Mouse (Mus musculus): ENCODE measurements around the gene Tmem138. TPM values are rescaled to one million over a fixed set of nuclear protein-coding genes. Genes with fewer than 3 reads are reported as not detected.
"Not testable (repeated sequence)": the region's sequence is repeated elsewhere in the genome, so short reads cannot be mapped to it uniquely, and the experiment has no call there.

Tmem138 gene
- polyA plus RNA-seq, 1 experiment = 22.8 TPM

- Histone ChIP-seq H3K4me1 (ENCODE audit: control insufficient read depth, insufficient read depth, low read length) (peaks cover 4% of the 10 kb centered on the region; the same call in 1 of the 2 replicates), H3K4me3 (ENCODE audit: insufficient read depth, low read length) (no peak overlapping the region), H3K27ac (ENCODE audit: insufficient read depth, low read length) (no peak overlapping the region)
- no peak for TF ChIP-seq POLR2A (IDR thresholded peaks at IDR 0.05; ENCODE audit: low read depth, low read length)
- TF ChIP-seq CTCF (IDR thresholded peaks at IDR 0.05; ENCODE audit: borderline replicate concordance, insufficient read depth, low read length) = no peak
These were observed 2.9 kb upstream of the Tmem138 start for GRCm38 (mm10) chr19:10580102-10580501.

- no peak overlapping the region for H3K27ac ChIP-seq (ENCODE audit: insufficient read depth, low read length)
- TF ChIP-seq CTCF (IDR thresholded peaks at IDR 0.05; ENCODE audit: borderline replicate concordance, insufficient read depth, low read length) = no peak
- TF ChIP-seq POLR2A (IDR thresholded peaks at IDR 0.05; ENCODE audit: low read depth, low read length) = no peak
- peaks cover 4% of the 10 kb centered on the region for H3K4me1 ChIP-seq (ENCODE audit: control insufficient read depth, insufficient read depth, low read length)
These were observed 7.5 kb downstream of the Tmem138 start for GRCm38 (mm10) chr19:10569627-10570026.

GRCm38 (mm10) chr19:10565217-10565616 is 11.9 kb downstream of the Tmem138 start:
- TF ChIP-seq POLR2A (IDR thresholded peaks at IDR 0.05; ENCODE audit: low read depth, low read length) (no peak), CTCF (IDR thresholded peaks at IDR 0.05; ENCODE audit: borderline replicate concordance, insufficient read depth, low read length) (no peak)
- Histone ChIP-seq H3K27ac (ENCODE audit: insufficient read depth, low read length) (no peak overlapping the region), H3K4me3 (ENCODE audit: insufficient read depth, low read length) (no peak overlapping the region), H3K4me1 (ENCODE audit: control insufficient read depth, insufficient read depth, low read length) (peaks cover 20% of the 10 kb centered on the region)

More at GRCm38 (mm10) chr19:10569627-10570026, 7.5 kb downstream of the Tmem138 start:
- H3K4me3 ChIP-seq (ENCODE audit: insufficient read depth, low read length) = no peak overlapping the region

- no peak for TF ChIP-seq POLR2A (IDR thresholded peaks at IDR 0.05; ENCODE audit: low read depth, low read length)
- no peak for TF ChIP-seq CTCF (IDR thresholded peaks at IDR 0.05; ENCODE audit: borderline replicate concordance, insufficient read depth, low read length)
- no peak overlapping the region for H3K4me3 ChIP-seq (ENCODE audit: insufficient read depth, low read length)
- peaks cover 20% of the 10 kb centered on the region for H3K4me1 ChIP-seq (ENCODE audit: control insufficient read depth, insufficient read depth, low read length)
- H3K27ac ChIP-seq (ENCODE audit: insufficient read depth, low read length) = no peak overlapping the region
These were observed 12.9 kb downstream of the Tmem138 start for GRCm38 (mm10) chr19:10564278-10564677.

- peak overlapping the region; percentile 99 for H3K27ac ChIP-seq (ENCODE audit: insufficient read depth, low read length)
- peaks cover 20% of the 10 kb centered on the region for H3K4me1 ChIP-seq (ENCODE audit: control insufficient read depth, insufficient read depth, low read length)
- TF ChIP-seq POLR2A (IDR thresholded peaks at IDR 0.05; ENCODE audit: low read depth, low read length) = no peak
- TF ChIP-seq CTCF (IDR thresholded peaks at IDR 0.05; ENCODE audit: borderline replicate concordance, insufficient read depth, low read length) = no peak
- no peak overlapping the region for H3K4me3 ChIP-seq (ENCODE audit: insufficient read depth, low read length)
These were observed 14.8 kb downstream of the Tmem138 start for GRCm38 (mm10) chr19:10562351-10562750.

- Histone ChIP-seq H3K4me1 (ENCODE audit: control insufficient read depth, insufficient read depth, low read length) (peaks cover 20% of the 10 kb centered on the region), H3K27ac (ENCODE audit: insufficient read depth, low read length) (peak overlapping the region; percentile 99), H3K4me3 (ENCODE audit: insufficient read depth, low read length) (no peak overlapping the region)
- TF ChIP-seq CTCF (IDR thresholded peaks at IDR 0.05; ENCODE audit: borderline replicate concordance, insufficient read depth, low read length) (no peak), POLR2A (IDR thresholded peaks at IDR 0.05; ENCODE audit: low read depth, low read length) (peak; percentile 17; the same call in 1 of the 2 replicates)
These were observed 15.4 kb downstream of the Tmem138 start for GRCm38 (mm10) chr19:10561558-10562314.

GRCm38 (mm10) chr19:10560108-10560507 is 17.1 kb downstream of the Tmem138 start:
- H3K27ac ChIP-seq (ENCODE audit: insufficient read depth, low read length) = no peak overlapping the region
- peaks cover 17% of the 10 kb centered on the region for H3K4me1 ChIP-seq (ENCODE audit: control insufficient read depth, insufficient read depth, low read length)
- TF ChIP-seq CTCF (IDR thresholded peaks at IDR 0.05; ENCODE audit: borderline replicate concordance, insufficient read depth, low read length) (no peak), POLR2A (IDR thresholded peaks at IDR 0.05; ENCODE audit: low read depth, low read length) (no peak)
- H3K4me3 ChIP-seq (ENCODE audit: insufficient read depth, low read length) = no peak overlapping the region

- not testable (repeated sequence) for H3K27ac ChIP-seq (ENCODE audit: insufficient read depth, low read length); H3K4me3 ChIP-seq (ENCODE audit: insufficient read depth, low read length)
- peaks cover 16% of the 10 kb centered on the region for H3K4me1 ChIP-seq (ENCODE audit: control insufficient read depth, insufficient read depth, low read length)
These were observed 19.3 kb downstream of the Tmem138 start for GRCm38 (mm10) chr19:10557837-10558375.

GRCm38 (mm10) chr19:10557430-10557829 is 19.7 kb downstream of the Tmem138 start:
- Histone ChIP-seq H3K4me1 (ENCODE audit: control insufficient read depth, insufficient read depth, low read length) (peaks cover 13% of the 10 kb centered on the region), H3K27ac (ENCODE audit: insufficient read depth, low read length) (no peak overlapping the region), H3K4me3 (ENCODE audit: insufficient read depth, low read length) (no peak overlapping the region)
- TF ChIP-seq CTCF (IDR thresholded peaks at IDR 0.05; ENCODE audit: borderline replicate concordance, insufficient read depth, low read length) = no peak
- no peak for TF ChIP-seq POLR2A (IDR thresholded peaks at IDR 0.05; ENCODE audit: low read depth, low read length)

- no peak overlapping the region for H3K4me3 ChIP-seq (ENCODE audit: insufficient read depth, low read length)
- H3K27ac ChIP-seq (ENCODE audit: insufficient read depth, low read length) = no peak overlapping the region
- no peak for TF ChIP-seq POLR2A (IDR thresholded peaks at IDR 0.05; ENCODE audit: low read depth, low read length)
- TF ChIP-seq CTCF (IDR thresholded peaks at IDR 0.05; ENCODE audit: borderline replicate concordance, insufficient read depth, low read length) = no peak
- H3K4me1 ChIP-seq (ENCODE audit: control insufficient read depth, insufficient read depth, low read length) = peaks cover 9% of the 10 kb centered on the region
These were observed 20.2 kb downstream of the Tmem138 start for GRCm38 (mm10) chr19:10557001-10557400.
